Mouse (Mus musculus) common myeloid progenitor, adult 5-6 weeks (primary cell): ENCODE results near the gene Armh1. TPM values are rescaled to one million over a fixed set of nuclear protein-coding genes. Genes with fewer than 3 reads are reported as not detected.
A peak's percentile ranks its signal among the peaks of the same experiment; 100 is the strongest.

Experiments used
- ATAC-seq: replicated peaks from 2 replicates; pipeline ENCODE4 v1.8.0; 2016; ENCODE audit warnings: low read depth, mild to moderate bottlenecking, moderate TSS enrichment, inconsistent platforms; ENCODE audit not compliant: poor library complexity, severe bottlenecking
- total RNA-seq: library from RNA; stranded (forward); fragments of 200-1000, 187-1606 nt; gene quantifications from 2 replicates; pipeline ENCODE4 v1.2.3, GENCODE M21; 2017

Armh1 gene
- total RNA-seq, 1 experiment from 2014 or later: not detected

DNA sequence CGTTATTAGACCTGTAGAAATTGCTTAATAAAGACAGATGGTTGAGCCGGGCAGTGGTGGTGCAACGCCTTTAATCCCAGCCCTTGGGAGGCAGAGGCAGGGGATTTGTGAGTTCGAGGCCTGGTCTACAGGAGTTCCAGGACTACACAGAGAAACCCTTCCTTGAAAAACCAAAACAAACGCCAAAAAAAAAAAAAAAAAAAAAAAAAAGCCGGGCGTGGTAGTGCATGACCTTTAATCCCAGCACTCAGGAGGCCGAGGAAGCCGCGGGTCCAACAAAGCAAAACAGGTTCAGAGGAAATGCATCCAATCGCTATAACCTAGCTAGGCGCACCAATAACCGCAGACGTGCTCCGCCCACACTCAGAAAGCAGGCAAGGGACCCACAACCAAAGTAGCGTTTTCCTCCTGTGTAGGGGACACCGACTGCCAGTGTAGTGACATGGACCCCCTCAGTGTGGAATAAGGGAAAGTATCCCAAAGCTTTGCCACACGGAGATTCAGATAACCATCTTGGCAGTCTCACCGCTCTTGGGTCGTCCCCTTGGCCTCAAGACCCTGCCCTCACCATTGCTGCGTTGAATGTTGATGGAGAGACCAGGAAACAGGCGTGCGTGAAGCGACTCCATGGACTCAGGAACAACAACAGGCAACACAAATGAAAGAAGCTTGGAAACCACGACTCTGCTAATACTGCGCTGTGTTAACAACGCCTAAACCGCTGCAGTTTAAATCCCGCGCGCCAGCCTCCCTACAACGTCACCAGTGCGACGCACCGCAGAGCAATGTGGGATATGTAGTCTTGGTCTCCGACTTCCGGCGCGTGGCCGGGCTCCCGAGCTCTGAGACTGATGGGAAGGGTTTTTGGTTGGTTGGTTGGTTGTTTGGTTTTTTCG is 69.8 kb downstream of the Armh1 start, which contains the start of gene Kif2c:
Gene Kif2c (minus strand): TSS at position 777 of the 896 bp plus-strand sequence.
- ATAC-seq: peak; percentile 99

DNA sequence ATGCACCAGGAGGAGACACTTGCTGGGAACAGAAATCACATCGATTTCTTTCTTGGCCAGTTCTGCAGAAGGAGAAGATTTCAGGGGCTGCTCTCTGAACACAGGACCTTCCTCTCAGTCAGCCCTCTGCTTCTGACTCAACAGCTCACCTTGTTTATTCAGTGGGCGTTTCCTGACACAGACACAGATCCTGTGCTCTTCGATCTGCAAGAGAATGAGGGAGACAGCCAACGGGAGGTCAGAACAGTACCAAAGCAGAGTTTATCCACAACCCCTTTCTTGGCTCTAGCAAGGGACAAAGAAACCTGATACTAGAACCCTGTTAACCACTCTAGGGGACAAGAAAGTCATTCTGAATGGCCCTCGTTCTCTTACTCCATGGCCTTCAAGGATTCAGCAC is 82.0 kb downstream of the Armh1 start:
- no peak for ATAC-seq

Other genes starting within 250 kb of the Armh1 start
- 41.6 and 48.6 TPM in 2 replicates for gene Eif2b3, start 232.7 kb downstream of the Armh1 start, total RNA-seq
- gene Ptch2, start 156.1 kb downstream of the Armh1 start, total RNA-seq: not detected in 2 replicates
- 6.7 and 7.8 TPM in 2 replicates for gene Btbd19, start 126.4 kb downstream of the Armh1 start, total RNA-seq
- not detected in 2 replicates for gene Tctex1d4, start 125.3 kb downstream of the Armh1 start, total RNA-seq
- 2.9 and 3.9 TPM in 2 replicates for gene Plk3, start 118.2 kb downstream of the Armh1 start, total RNA-seq
- gene Rps8, start 95.9 kb downstream of the Armh1 start, total RNA-seq: 1,886 and 2,148 TPM in 2 replicates
- gene Kif2c, start 69.5 kb downstream of the Armh1 start, total RNA-seq: 33.7 and 40.7 TPM in 2 replicates
- not detected in 2 replicates for gene Tmem53, start 174 bp downstream of the Armh1 start, total RNA-seq
- 86.4 and 99.5 TPM in 2 replicates for gene Rnf220, start 244.9 kb upstream of the Armh1 start, total RNA-seq